Mouse (Mus musculus): ENCODE data around the gene Rara. TPM values are rescaled to one million over a fixed set of nuclear protein-coding genes. Genes with fewer than 3 reads are reported as not detected.

Rara gene
- total and polyA plus RNA-seq, 3 experiments = 10.1 to 12.8 (median 10.9) TPM

GRCm38 (mm10) chr11:98966499-98967141, 39.0 kb downstream of the Rara start:
- Histone ChIP-seq H3K9ac (ENCODE audit: low read depth, low read length) (no peak overlapping the region), H3K27me3 (ENCODE audit: control insufficient read depth, insufficient read depth, low read length) (no peaks in the 10 kb centered on the region), H3K4me3 (no peak overlapping the region), H3K4me1 (ENCODE audit: control insufficient read depth, insufficient read depth, low read length) (peaks cover 41% of the 10 kb centered on the region), H3K36me3 (ENCODE audit: control insufficient read depth, insufficient read depth, low read length) (peaks cover 2% of the 10 kb centered on the region), H3K79me2 (replicated peaks; ENCODE audit: control insufficient read depth, insufficient read depth, low read length) (no peaks in the 10 kb centered on the region), H3K27ac (no peak overlapping the region; the same call in 1 of the 2 replicates)
- intact Hi-C loops (cut with DNase I) = no loop called here
- WGBS = 22% methylated on average over 9 of the region's 9 CpGs
- DNase-seq = peak; percentile 87 to 92
- TF ChIP-seq EP300 (IDR thresholded peaks at IDR 0.05; ENCODE audit: insufficient read depth, low read depth, low read length) (0 out of 2 replicates have a peak, but pooled peaks have one; percentile 43), POLR2A (IDR thresholded peaks at IDR 0.05; ENCODE audit: insufficient read depth, low read depth, low read length) (peak; percentile 28; the same call in 1 of the 2 replicates), CTCF (IDR thresholded peaks at IDR 0.05) (peak; percentile 74)

GRCm38 (mm10) chr11:98968079-98968478, 40.5 kb downstream of the Rara start:
- TF ChIP-seq EP300 (IDR thresholded peaks at IDR 0.05; ENCODE audit: insufficient read depth, low read depth, low read length) (no peak), POLR2A (IDR thresholded peaks at IDR 0.05; ENCODE audit: insufficient read depth, low read depth, low read length) (no peak), CTCF (IDR thresholded peaks at IDR 0.05) (no peak)
- Histone ChIP-seq H3K79me2 (replicated peaks; ENCODE audit: control insufficient read depth, insufficient read depth, low read length) (no peaks in the 10 kb centered on the region), H3K27ac (no peak overlapping the region), H3K4me1 (ENCODE audit: control insufficient read depth, insufficient read depth, low read length) (peaks cover 32% of the 10 kb centered on the region), H3K4me3 (no peak overlapping the region), H3K27me3 (ENCODE audit: control insufficient read depth, insufficient read depth, low read length) (no peaks in the 10 kb centered on the region), H3K9ac (ENCODE audit: low read depth, low read length) (no peak overlapping the region), H3K36me3 (ENCODE audit: control insufficient read depth, insufficient read depth, low read length) (peaks cover 2% of the 10 kb centered on the region)
- WGBS = 53% methylated on average over 15 of the region's 16 CpGs
- intact Hi-C loops (cut with DNase I) = no loop called here
- DNase-seq = peak in 1 of 2 experiments; percentile 22

GRCm38 (mm10) chr11:98968716-98969495, 41.3 kb downstream of the Rara start:
- 38% methylated on average over 20 of the region's 20 CpGs for WGBS
- TF ChIP-seq CTCF (IDR thresholded peaks at IDR 0.05) (no peak), POLR2A (IDR thresholded peaks at IDR 0.05; ENCODE audit: insufficient read depth, low read depth, low read length) (no peak)
- Histone ChIP-seq H3K27ac (no peak overlapping the region), H3K4me3 (no peak overlapping the region), H3K27me3 (ENCODE audit: control insufficient read depth, insufficient read depth, low read length) (no peaks in the 10 kb centered on the region), H3K4me1 (ENCODE audit: control insufficient read depth, insufficient read depth, low read length) (peaks cover 30% of the 10 kb centered on the region), H3K36me3 (ENCODE audit: control insufficient read depth, insufficient read depth, low read length) (peaks cover 2% of the 10 kb centered on the region), H3K9ac (ENCODE audit: low read depth, low read length) (no peak overlapping the region), H3K79me2 (replicated peaks; ENCODE audit: control insufficient read depth, insufficient read depth, low read length) (no peaks in the 10 kb centered on the region)
- peak in 1 of 2 experiments; percentile 26 for DNase-seq
- intact Hi-C loops (cut with DNase I) = no loop called here

GRCm38 (mm10) chr11:98969496-98969927, 41.9 kb downstream of the Rara start:
- DNase-seq = peak in 1 of 2 experiments; percentile 23
- Histone ChIP-seq H3K27ac (no peak overlapping the region), H3K4me1 (ENCODE audit: control insufficient read depth, insufficient read depth, low read length) (peaks cover 25% of the 10 kb centered on the region), H3K36me3 (ENCODE audit: control insufficient read depth, insufficient read depth, low read length) (peaks cover 2% of the 10 kb centered on the region), H3K4me3 (no peak overlapping the region), H3K79me2 (replicated peaks; ENCODE audit: control insufficient read depth, insufficient read depth, low read length) (no peaks in the 10 kb centered on the region), H3K9ac (ENCODE audit: low read depth, low read length) (no peak overlapping the region), H3K27me3 (ENCODE audit: control insufficient read depth, insufficient read depth, low read length) (no peaks in the 10 kb centered on the region)
- 52% methylated on average over 17 of the region's 17 CpGs for WGBS
- TF ChIP-seq POLR2A (IDR thresholded peaks at IDR 0.05; ENCODE audit: insufficient read depth, low read depth, low read length) = no peak
- no peak for TF ChIP-seq CTCF (IDR thresholded peaks at IDR 0.05)
- no peak for TF ChIP-seq EP300 (IDR thresholded peaks at IDR 0.05; ENCODE audit: insufficient read depth, low read depth, low read length)
- intact Hi-C loops (cut with DNase I) = no loop called here

GRCm38 (mm10) chr11:98970191-98970925, 42.7 kb downstream of the Rara start:
- DNase-seq = peak in 1 of 2 experiments; percentile 25
- 79% methylated on average over 29 of the region's 29 CpGs for WGBS
- H3K4me1 ChIP-seq (ENCODE audit: control insufficient read depth, insufficient read depth, low read length) = peaks cover 18% of the 10 kb centered on the region

More at GRCm38 (mm10) chr11:98970191-98970925, 42.7 kb downstream of the Rara start:
- TF ChIP-seq POLR2A (IDR thresholded peaks at IDR 0.05; ENCODE audit: insufficient read depth, low read depth, low read length) (no peak), EP300 (IDR thresholded peaks at IDR 0.05; ENCODE audit: insufficient read depth, low read depth, low read length) (no peak), CTCF (IDR thresholded peaks at IDR 0.05) (no peak)
- H3K27ac ChIP-seq = no peak overlapping the region
- no peak overlapping the region for H3K4me3 ChIP-seq
- no peaks in the 10 kb centered on the region for H3K27me3 ChIP-seq (ENCODE audit: control insufficient read depth, insufficient read depth, low read length)
- no peak overlapping the region for H3K9ac ChIP-seq (ENCODE audit: low read depth, low read length)
- no peaks in the 10 kb centered on the region for H3K79me2 ChIP-seq (replicated peaks; ENCODE audit: control insufficient read depth, insufficient read depth, low read length)
- peaks cover 2% of the 10 kb centered on the region for H3K36me3 ChIP-seq (ENCODE audit: control insufficient read depth, insufficient read depth, low read length)
- intact Hi-C loops (cut with DNase I) = loop anchor here (5.0 kb wide), 1 partner anchor 108 kb away; the partner anchor contains the start of gene Wipf2

All from heart, adult 2 months (tissue).